Mouse (Mus musculus): ENCODE results near the gene Lrrn4. TPM values are rescaled to one million over a fixed set of nuclear protein-coding genes. Genes with fewer than 3 reads are reported as not detected.

The Lrrn4 gene
- total and polyA plus RNA-seq, 3 experiments: not detected

- TF ChIP-seq RAD21 (IDR thresholded peaks at IDR 0.05; ENCODE audit: low read depth, low read length) (no peak), POLR2AphosphoS2 (IDR thresholded peaks at IDR 0.05; ENCODE audit: low read depth, low read length) (no peak), CTCF (conservative IDR thresholded peaks at IDR 0.05 in 1 of 2, IDR thresholded peaks at IDR 0.05 in 1 of 2; ENCODE audit: low read depth in 2 of 2, low read length in 2 of 2) (no peak), ZC3H11A (IDR thresholded peaks at IDR 0.05; ENCODE audit: low read depth, low read length) (no peak), HCFC1 (IDR thresholded peaks at IDR 0.05; ENCODE audit: low read depth, low read length) (no peak), POLR2A (IDR thresholded peaks at IDR 0.05; ENCODE audit: low read depth, low read length) (no peak), MAZ (IDR thresholded peaks at IDR 0.05; ENCODE audit: low read depth, low read length) (no peak), PAX5 (IDR thresholded peaks at IDR 0.05; ENCODE audit: low read length) (no peak)
- Histone ChIP-seq H3K4me1 (ENCODE audit: control insufficient read depth in 1 of 2, insufficient read depth in 2 of 2) (peaks cover 3 to 22% of the 10 kb centered on the region in 2 experiments; a peak in 3 of 4 replicates), H3K4me3 (replicated peaks in 1 of 3; ENCODE audit: low read depth in 2 of 3, low read length in 2 of 3, poor library complexity in 1 of 3) (no peak overlapping the region), H3K27ac (ENCODE audit: insufficient read depth, low read depth) (no peak overlapping the region), H3K9me3 (replicated peaks; ENCODE audit: low read length) (no peaks in the 10 kb centered on the region), H3K36me3 (replicated peaks in 1 of 2; ENCODE audit: control insufficient read depth in 1 of 2, insufficient read depth in 1 of 2, low read length in 1 of 2) (peaks cover 22 to 70% of the 10 kb centered on the region in 2 experiments), H3K4me2 (ENCODE audit: insufficient read depth, low read depth, poor library complexity, severe bottlenecking) (no peak overlapping the region), H3K9ac (ENCODE audit: insufficient read depth, low read depth) (no peak overlapping the region), H3K79me2 (replicated peaks; ENCODE audit: control insufficient read depth, extremely low read depth, insufficient read depth, poor library complexity, severe bottlenecking) (peaks cover 19% of the 10 kb centered on the region), H3K27me3 (replicated peaks) (no peaks in the 10 kb centered on the region)
- dilution Hi-C loops (cut with MboI; ENCODE audit: extremely low pct_ligation_motif_present, extremely low pct_unique_long_range_greater_than_20kb, low sequenced_read_pairs): no loop called here
- in situ Hi-C loops (cut with MboI; ENCODE audit: low pct_ligation_motif_present, low pct_unique_long_range_greater_than_20kb, low sequenced_read_pairs): no loop called here
- DNase-seq (ENCODE audit: extremely low read depth): no peak
These were observed 27.6 kb downstream of the Lrrn4 start for GRCm38 (mm10) chr2:132853051-132853450.

DNA sequence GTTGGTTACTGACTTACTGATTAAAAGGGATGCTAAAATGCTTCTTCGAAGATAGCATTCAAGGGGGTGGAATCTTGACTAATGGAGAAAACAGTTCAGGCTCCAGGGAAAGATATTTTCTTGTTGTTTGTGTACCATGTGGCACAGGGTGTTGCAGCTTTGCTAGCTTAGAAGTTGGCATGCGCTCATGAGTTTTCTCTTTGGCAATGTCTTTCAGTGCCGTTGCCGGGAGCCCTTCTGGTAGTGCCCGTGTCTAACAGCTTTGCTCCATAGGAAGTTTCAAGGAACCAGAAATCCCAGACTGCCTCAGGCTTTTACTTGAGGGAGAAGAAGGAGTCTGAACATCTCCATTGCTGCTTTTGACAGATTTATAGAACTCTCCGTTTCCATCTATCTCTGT is 31.6 kb downstream of the Lrrn4 start:
- dilution Hi-C loops (cut with MboI; ENCODE audit: extremely low pct_ligation_motif_present, extremely low pct_unique_long_range_greater_than_20kb, low sequenced_read_pairs) (no loop called here), in situ Hi-C loops (cut with MboI; ENCODE audit: low pct_ligation_motif_present, low pct_unique_long_range_greater_than_20kb, low sequenced_read_pairs) (loop anchor here (5.0 kb wide), 1 partner anchor 53 kb away; no protein-coding TSS in a partner anchor)
- Histone ChIP-seq H3K9me3 (replicated peaks; ENCODE audit: low read length) (no peaks in the 10 kb centered on the region), H3K4me3 (replicated peaks in 1 of 3; ENCODE audit: low read depth in 2 of 3, low read length in 2 of 3, poor library complexity in 1 of 3) (no peak overlapping the region), H3K27ac (ENCODE audit: insufficient read depth, low read depth) (no peak overlapping the region), H3K36me3 (replicated peaks in 1 of 2; ENCODE audit: control insufficient read depth in 1 of 2, insufficient read depth in 1 of 2, low read length in 1 of 2) (peaks cover 23 to 50% of the 10 kb centered on the region in 2 experiments), H3K9ac (ENCODE audit: insufficient read depth, low read depth) (no peak overlapping the region), H3K4me2 (ENCODE audit: insufficient read depth, low read depth, poor library complexity, severe bottlenecking) (no peak overlapping the region), H3K4me1 (ENCODE audit: control insufficient read depth in 1 of 2, insufficient read depth in 2 of 2) (peaks cover 3 to 30% of the 10 kb centered on the region in 2 experiments; a peak in 3 of 4 replicates), H3K27me3 (replicated peaks) (no peaks in the 10 kb centered on the region), H3K79me2 (replicated peaks; ENCODE audit: control insufficient read depth, extremely low read depth, insufficient read depth, poor library complexity, severe bottlenecking) (peaks cover 22% of the 10 kb centered on the region)
- TF ChIP-seq HCFC1 (IDR thresholded peaks at IDR 0.05; ENCODE audit: low read depth, low read length) (no peak), ZKSCAN1 (IDR thresholded peaks at IDR 0.05; ENCODE audit: borderline replicate concordance, low read depth, low read length) (no peak), KAT2A (IDR thresholded peaks at IDR 0.05; ENCODE audit: insufficient replicate concordance, low read length) (no peak), POLR2AphosphoS2 (IDR thresholded peaks at IDR 0.05; ENCODE audit: low read depth, low read length) (no peak), NRF1 (IDR thresholded peaks at IDR 0.05; ENCODE audit: low read depth, low read length) (no peak), PAX5 (IDR thresholded peaks at IDR 0.05; ENCODE audit: low read length) (no peak), CTCF (conservative IDR thresholded peaks at IDR 0.05 in 1 of 2, IDR thresholded peaks at IDR 0.05 in 1 of 2; ENCODE audit: low read depth in 2 of 2, low read length in 2 of 2) (no peak), UBTF (IDR thresholded peaks at IDR 0.05; ENCODE audit: low read depth, low read length) (no peak), IRF4 (IDR thresholded peaks at IDR 0.05; ENCODE audit: low read depth, low read length) (no peak), SIN3A (IDR thresholded peaks at IDR 0.05; ENCODE audit: low read length) (no peak), RAD21 (IDR thresholded peaks at IDR 0.05; ENCODE audit: low read depth, low read length) (no peak), USF2 (conservative IDR thresholded peaks at IDR 0.05; ENCODE audit: low read depth, low read length) (no peak), TBP (conservative IDR thresholded peaks at IDR 0.05; ENCODE audit: low read depth, low read length) (no peak), ZMIZ1 (IDR thresholded peaks at IDR 0.05; ENCODE audit: low read depth, low read length) (no peak), MXI1 (IDR thresholded peaks at IDR 0.05; ENCODE audit: low read depth, low read length) (no peak)
- no peak for DNase-seq (ENCODE audit: extremely low read depth)

Measured in CH12.LX (cell line).